Mouse (Mus musculus) frontal cortex, postnatal 10 days (tissue): ENCODE measurements around the gene Plekhb1.
A peak's percentile ranks its signal among the peaks of the same experiment; 100 is the strongest.

Experiments
- DNase-seq, 2 experiments: peaks; one replicate each; pipeline ENCODE4 v3.0.0; 2022; ENCODE audit warnings: low spot score in 2 of 2, mixed read lengths in 1 of 2

Gene Plekhb1

DNA sequence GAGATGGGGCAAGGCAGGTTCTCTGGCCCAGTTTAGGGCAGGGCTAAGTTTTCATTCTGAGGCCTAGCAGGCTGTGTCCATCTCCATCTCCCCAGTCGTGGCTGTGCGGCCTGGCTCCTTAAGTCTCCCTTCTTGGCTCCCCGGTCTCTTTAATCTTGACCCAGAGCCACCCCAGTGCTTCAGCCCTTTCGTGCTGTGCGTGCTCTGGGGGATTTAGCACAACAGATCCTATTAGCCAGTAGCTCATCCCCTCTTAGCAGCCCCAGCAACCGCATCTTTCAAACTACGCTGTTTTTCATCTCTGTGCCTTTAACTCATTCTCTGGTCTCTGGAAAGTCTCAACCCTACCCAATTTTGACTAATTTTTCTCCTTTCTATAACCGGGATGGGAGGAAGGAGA, at the start of gene Plekhb1:
Plekhb1 (minus strand) TSS at position 184 of the 400 bp plus-strand sequence.
- DNase-seq = no peak

DNA sequence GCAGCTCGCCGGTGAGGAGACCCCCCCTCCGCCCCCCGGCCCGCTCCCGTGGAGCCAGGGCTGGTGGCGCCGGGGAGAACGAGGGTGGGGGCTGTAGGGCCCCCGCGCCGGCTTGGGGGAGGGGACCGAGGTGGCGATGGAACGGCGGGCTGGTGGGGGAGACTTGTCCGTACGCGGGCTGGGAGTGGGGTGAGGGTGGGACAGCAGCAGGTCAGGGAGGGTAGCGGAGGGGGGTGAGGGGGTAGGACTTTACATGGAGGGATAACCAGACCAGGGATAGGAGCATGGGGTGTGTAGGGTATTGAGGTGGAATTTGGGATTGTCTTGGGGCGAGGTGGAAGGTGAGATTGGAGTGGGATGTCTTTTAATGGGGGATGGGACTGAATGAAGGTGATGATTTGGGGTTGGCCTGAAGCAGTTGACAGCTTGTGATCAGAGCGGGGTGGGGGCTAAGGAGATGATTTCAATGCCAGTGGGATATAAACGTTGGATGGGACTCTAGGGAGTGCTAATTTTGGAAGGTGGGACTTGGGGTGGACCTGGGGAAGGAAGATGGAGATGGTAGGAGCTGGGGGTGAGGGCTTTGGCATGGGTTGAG, 44.8 kb upstream of the Plekhb1 start:
- peak in 1 of 2 experiments; percentile 18 for DNase-seq

DNA sequence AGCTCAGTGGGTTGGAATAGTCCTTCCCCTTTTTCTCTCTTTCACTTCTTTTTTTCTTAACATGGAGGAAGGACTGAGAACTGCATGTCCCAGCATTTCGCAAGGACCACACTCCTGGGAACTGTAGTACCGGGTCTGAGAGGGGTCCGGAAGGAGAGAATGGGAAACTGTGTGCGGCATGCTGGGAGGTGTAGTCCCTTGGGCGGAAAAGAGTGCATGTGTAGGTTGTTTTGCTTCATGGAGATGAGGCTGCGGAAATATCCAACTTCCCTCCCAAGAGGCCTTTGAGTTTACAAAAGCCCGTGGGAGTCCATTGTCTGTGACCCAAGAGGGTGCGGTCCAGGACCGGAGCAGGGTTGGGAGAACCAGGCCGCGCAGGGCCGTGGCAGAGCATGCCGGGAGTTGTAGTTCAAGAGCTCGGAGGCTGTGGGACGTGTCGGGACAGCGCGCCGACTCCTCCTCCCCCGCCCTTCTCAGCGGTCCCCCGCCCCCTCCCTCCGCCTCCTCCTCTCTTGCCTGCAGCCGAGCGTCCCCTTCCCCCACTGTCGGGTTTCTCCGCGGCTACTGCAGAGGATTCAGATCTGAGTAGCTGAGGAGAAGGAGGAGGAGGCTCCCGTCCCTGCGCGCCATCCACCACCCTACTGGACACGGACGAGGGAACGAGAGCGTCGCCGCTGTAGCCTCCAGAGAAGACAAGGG, 44.1 kb upstream of the Plekhb1 start, which contains the start of gene Fam168a:
Fam168a (plus strand) TSS at position 493 of the 699 bp plus-strand sequence.
- peak; percentile 91 to 92 for DNase-seq

DNA sequence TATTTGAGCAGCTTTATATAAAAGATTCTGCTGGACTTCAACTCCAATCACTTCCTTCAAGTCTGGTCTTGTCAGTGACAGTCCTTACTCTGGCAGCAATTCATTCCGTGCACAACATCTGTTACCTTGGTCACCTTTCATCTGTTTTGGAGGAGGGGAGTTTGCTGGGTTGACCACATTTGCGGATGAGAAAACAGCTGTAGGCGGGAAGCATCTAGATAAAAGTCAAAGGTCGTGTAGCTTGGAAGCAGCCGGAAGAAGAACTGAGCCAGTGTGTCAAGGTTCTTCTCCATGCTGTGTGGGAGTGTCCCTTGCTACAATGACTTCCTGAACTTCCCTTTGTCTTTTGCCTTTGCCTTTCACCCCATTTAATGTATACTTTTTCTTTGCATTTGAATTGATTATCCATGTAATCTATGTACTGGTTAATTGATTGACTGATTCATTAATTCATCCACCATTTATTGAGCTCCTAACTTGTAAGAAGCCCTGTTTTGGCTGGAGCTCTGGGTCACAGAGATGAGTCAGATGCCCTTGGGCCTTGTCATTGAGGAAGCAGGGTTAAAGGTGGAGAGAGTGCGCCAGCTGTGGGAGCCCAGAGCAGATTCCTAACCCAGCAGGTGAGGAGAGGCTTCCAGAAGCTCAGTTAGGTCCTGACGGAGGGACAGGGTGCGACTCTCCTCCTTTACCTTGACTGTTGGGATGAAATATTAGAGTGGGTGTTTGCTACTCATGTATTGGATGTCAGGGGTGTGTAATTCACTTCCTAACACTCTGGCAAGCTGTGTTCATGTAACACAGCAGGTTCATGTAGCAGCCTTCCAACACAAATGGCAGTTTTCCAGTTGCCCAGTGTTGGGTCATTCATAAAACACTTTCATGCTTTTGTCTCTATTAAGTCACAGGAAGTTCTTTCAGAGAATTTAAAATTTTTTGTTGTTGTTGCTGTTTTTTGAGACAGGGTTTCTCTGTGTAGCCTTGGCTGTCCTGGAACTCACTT, 37.9 kb upstream of the Plekhb1 start:
- DNase-seq = no peak

DNA sequence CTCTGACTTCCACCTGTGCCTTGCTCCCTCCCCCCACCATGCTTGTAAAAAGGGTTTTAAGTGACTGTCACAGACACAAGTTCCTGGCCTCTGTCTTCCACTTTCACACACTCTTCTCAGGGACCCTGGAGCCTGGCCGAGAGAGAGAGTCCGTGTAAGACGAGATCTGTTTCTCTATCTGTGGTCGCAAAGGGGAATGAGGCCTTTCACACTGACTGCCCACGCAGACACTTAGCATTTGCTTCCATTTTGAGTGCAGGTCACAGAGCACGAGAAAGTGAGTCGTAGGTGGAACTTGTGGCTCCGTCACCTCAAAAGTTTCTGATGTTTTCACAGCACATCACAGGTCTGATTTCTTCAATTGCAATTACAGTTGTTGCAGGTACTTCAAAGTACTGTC, 31.0 kb upstream of the Plekhb1 start:
- no peak for DNase-seq

DNA sequence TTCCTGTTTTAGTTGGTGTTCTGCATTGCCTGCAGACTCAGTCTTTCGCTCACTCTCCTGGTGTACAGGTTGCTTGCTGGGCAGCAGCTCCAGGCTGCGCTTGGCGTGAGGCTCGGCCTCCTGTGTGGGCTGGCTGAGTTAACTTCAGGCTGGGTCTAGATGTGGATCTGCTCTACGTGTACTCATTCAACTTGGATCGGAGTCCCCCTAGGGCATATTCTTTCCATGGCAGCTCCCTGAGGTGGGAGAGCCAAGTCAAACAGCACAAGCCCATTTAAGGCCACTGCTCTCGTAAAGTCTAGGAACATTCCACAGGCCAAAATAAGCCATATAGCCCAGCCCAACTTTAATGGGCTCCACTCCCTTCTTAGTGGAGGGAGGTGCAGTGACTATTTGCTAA, 26.3 kb upstream of the Plekhb1 start:
- DNase-seq = no peak

DNA sequence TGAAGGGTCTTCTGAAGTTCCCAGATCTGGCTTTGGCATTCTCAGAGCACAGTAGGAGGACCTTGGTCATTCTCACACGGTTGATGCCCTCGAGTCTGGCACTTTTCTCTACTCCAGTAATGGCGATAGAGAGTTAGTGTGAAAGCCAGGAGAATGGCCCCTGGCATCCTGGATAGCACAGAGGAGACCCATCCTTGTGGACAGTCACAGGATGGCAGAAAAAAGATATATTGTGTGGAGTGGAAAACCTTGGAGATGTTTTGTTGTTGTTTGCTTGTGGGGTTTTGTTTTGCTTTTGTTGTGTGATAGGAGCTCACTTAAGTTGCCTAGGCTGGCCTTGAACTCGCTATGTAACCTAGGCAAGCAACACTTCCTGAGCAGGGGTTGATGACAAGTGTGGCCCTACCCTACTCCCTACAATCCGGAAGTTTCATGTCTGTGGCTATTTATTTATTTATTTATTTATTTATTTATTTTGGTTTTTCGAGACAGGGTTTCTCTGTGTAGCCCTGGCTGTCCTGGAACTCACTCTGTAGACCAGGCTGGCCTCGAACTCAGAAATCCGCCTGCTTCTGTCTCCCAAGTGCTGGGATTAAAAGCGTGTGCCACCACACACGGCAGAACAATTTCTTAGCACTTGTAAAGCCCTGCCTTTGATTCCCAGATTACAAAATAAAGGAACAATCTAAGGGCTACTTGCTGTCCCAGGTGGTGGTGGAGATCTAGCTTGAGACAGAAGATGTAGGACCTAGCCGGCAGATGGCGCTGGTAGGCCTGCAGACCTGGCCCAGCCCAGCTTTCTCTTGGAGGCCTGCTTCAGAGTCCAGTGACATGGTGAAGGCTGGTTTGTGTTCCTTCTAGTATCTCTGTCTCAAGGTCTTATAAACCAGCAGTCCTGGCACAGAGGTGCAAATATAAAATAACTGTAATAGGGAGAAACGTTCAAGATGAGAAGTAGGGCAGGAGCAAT, 23.1 kb upstream of the Plekhb1 start:
- peak in 1 of 2 experiments; percentile 67 for DNase-seq

DNA sequence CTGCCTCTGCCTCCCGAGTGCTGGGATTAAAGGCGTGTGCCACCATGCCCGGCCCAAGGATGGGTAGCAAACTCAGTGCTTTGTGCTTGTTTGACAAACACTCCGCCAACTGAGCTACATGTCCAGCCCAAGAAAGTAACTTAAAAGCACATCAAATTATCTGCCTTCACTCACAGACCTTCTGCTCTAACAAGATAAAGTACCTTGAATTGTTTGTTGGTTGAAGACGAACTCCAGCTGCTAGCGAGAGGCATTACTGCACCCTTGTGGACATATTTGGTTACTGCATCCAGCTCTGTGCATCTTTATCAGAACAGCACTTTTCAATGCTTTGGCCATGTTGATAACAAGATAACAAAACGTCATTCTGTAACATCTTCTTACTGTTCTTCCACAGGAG, 22.3 kb upstream of the Plekhb1 start:
- peak in 1 of 2 experiments; percentile 47 for DNase-seq

DNA sequence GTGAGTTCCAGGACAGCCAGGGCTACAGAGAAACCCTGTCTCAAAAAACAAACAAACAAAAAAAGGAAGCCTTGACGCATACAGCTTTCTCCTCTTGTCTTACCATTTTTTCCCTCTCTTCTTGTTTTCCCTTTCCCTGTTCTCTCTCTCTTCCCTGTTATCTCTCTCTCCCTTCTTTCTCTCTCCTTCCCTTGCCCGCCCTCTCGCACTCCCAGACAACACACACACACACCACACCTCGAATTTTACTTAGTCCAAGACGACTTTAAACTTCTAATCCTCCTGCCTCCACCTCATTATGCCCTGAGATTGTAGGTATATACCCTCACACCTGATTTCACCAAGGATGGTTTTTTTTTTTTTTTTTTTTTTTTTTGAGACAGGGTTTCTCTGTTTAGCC, 21.9 kb upstream of the Plekhb1 start:
- no peak for DNase-seq

DNA sequence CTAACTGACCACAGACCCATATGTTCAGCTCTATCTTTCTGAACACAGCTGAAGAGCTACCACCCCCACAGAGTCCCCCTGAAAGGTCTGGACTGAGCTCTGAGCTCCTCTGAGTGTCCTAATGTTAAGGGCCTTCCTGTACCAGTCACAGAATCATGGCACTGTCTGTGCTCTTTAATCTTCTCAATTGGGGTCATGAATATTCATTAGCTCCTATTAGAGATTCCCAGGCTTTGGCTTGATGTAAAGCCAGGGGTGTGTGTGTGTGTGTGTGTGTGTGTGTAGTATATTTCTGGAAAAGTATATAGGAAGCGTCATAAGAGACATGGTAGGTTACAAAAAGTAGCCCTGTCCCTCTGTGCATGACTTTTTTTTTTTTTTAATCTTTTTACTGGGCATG, 21.0 kb upstream of the Plekhb1 start:
- no peak for DNase-seq

DNA sequence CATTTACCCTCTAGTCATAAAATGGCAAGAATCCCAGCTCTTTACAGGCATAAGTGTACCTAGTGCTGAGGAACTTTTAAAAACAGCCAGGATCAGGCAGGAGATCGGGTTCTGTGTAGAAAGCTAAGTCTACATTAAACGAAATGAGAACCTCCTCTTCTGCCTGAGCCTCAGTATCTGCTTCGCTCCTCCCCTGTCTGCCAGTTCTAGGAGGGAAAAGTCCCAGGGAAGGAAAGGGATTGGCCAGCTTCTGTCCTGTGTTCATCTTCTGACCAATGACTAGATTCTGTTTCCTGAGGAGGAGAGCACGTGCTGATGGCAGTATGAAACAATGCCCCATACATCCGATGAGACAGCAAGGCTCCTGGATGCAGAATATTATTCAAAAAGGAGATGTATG, 18.9 kb upstream of the Plekhb1 start:
- no peak for DNase-seq

DNA sequence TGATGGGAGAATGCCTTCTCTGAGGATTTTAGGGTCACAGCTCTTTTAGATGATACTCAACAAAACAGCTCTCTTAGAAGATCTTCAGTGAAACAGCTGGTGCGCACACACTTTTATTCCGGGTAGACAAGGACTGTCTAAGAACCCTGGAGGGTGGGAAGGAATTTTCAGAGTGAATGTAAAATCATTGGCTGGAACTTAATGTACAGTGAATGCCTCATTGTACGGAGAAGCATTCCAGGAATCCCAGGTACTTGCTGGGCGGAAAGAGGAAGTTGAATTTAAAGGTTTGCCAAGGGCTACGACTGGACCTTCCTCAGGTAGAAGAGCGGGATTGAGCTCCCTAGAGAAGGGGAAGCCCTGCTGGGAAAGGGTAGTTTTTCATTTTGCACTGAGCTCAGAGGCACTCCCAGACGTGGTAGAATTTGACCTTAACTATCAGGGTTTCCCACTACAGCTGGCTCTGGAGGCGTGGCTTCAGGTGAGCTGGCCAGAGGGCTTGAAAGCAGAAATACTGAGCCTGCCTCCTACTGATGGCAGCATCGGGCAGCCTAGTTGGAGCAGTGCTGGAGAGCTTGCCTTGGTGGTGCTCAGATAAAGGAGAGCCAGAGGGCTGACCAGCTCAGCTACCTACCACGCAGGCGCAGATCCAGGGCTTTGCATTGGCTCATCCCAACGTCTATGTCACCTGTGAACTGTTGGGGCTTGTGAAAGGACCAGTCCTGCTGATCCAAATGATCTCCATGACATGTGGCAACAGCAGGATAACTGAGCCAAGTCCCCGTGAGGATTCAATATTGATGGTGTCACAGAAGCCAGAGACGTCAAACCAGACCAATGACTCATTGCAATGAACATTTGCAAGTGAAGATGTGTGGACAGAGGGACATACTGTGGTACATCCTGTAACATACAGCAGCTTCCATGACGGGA, 17.0 kb upstream of the Plekhb1 start:
- no peak for DNase-seq

DNA sequence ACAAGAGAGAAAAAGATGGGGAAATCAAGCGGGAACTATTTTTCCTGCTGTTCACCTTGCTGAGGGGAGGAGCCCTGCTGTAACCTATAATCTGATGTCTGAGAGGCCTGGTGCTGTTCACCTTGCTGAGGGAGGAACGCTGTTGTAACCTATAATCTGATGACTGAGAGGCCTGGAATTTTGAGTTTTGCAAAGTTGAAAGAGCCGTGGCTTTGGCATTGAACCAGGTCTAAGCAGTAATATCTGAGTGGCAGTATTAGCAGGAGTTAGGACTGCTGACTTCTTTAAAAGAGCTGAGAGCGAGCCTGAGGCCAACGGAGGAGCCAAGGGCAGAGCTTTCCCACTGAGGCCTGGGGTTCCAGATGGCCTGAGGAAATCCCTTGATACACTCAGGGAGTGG, 15.8 kb upstream of the Plekhb1 start:
- DNase-seq = no peak

DNA sequence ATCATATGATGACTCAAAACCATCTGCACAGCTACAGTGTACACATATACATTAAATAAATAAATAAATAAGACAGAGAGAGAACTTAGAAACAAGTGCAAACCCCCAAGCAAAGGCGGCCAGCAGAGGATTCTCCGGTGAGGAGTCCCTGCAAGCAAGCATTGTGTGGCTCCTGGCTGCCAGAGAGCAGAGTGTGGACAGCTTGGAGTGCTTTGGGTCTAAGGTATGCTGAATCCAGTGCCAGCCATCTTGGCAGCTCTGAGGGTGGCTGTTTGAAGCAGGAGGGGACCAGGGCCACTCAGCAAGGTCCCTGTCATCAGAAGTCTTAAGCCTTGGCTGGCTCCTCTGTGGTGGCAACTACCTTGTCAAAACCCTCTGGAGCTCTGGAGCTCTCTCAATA, 12.7 kb upstream of the Plekhb1 start:
- no peak for DNase-seq

DNA sequence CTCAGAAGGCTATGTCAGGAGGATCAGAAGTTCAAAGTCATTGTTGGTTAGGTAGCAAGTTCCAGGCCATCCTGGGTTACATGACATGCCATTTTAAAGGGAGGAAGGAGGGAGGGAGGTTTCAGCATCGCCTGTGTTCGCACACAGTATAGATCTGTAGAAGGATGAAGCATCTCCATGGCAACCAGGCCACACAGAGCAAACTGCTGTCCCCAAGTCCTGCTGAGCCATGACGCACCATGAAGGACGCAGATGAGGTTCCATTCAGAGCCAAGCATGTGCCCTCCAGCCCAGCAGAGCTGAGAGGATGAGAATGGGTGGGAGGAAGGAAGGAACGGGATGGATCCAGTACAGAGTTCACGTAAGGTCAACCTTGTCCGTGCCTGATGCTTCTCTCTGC, 11.2 kb upstream of the Plekhb1 start:
- DNase-seq = no peak

DNA sequence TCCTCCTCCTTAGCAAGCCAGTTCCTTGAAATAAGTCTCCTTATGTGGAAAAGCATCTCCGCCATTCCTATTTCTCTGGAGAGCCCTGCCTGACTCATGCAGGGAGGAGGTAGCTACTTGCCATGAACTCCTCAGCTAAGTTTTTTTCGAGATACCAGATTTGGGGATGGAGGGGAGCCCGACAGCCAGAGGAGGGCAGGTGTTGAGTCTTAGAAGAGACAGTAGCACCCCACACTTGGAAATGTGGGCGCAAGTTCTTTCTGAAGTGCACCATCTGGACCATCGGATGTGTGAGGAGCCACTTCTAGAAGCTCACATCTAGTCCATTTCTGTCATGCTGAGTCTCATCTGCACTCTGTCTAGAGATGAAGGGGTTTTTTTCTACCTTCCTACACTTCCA, 8.4 kb upstream of the Plekhb1 start:
- DNase-seq = peak in 1 of 2 experiments; percentile 37

DNA sequence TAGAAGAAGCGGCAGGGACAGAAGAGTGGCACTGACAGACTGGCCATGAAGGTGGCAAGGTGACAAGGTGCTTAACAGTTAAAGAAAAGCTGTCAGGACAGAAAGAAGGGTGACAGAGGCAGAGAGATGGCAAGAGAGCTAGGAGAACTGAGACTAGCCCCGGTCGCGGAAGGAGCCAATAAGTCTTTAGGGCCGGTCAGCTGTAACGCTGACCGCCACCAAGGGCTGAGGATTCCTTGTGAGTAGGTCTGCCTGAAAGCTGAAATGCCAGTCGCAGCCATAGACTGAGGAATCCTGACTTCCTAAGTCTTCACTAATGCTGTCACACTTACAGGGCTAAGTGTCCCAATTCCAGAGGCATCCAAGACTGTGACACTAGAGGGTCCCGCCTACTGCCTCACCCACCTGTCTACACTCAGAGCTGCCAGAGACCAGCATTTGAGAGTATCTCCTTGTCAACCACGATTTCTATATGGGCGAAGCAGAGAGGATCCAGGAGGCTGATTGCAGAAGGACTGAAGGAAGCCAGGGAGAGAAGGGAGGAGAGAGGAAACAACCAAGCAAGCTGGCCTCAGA, 1.6 kb upstream of the Plekhb1 start:
- no peak for DNase-seq

DNA sequence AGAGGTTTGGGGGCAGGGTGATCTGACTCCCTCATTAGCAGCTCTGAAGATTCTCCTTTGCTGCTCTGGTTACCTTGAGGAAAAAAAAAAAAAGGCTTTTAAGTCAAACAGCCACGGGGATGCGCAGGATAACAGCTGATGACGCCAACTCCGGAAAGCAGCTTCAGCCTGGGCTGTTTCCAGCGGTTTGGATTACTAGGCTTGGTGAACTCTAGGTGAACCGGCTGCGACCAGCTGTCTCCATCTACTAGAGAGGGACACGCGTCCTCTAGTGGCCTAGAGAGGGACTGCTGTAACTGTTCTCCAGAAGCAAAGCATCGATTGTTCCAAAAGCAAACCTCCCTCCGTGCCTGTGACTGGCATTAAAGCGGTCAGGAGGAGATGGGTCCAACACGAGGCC, 976 bp upstream of the Plekhb1 start:
- DNase-seq = peak; percentile 81 to 85

DNA sequence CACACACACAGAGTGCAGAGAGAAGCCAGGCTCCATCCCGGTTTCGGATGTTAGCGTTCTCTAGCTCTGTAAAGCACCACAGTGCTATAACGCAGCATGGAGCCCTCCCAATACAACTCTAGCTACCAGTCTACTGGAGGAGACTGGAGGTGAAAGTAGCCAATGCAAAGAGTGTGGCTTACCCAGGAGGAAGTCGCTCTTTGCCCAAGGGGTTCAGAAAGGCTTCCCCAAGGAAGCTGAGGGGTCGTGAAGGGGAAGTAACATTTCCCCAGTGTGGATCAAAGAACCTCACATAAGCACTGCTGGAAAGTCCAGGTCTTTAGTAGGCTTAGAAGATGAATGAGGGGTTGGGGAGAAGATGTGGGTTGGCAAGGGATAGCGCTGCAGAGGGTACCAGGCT, 950 bp downstream of the Plekhb1 start:
- DNase-seq = no peak
